Mouse (Mus musculus): ENCODE data around the gene Tspoap1.

- TF ChIP-seq POLR2AphosphoS2 (IDR thresholded peaks at IDR 0.05; ENCODE audit: insufficient read length, low read depth) (no peak), REST (IDR thresholded peaks at IDR 0.05; ENCODE audit: insufficient read depth, insufficient read length) (no peak), E2F4 (IDR thresholded peaks at IDR 0.05; ENCODE audit: insufficient read depth) (no peak), POLR2A (IDR thresholded peaks at IDR 0.05; ENCODE audit: insufficient read length, low read depth) (no peak), MAX (IDR thresholded peaks at IDR 0.05; ENCODE audit: low read depth) (no peak), TCF12 (IDR thresholded peaks at IDR 0.05; ENCODE audit: insufficient read depth, poor library complexity, severe bottlenecking) (no peak), MYOD1 (IDR thresholded peaks at IDR 0.05; ENCODE audit: control insufficient read depth in 1 of 3, insufficient read length in 2 of 3, low read depth in 2 of 3) (no peak), USF1 (IDR thresholded peaks at IDR 0.05; ENCODE audit: low read depth) (no peak), CEBPB (IDR thresholded peaks at IDR 0.05; ENCODE audit: insufficient read depth, poor library complexity, severe bottlenecking) (no peak)
These were observed 9.3 kb upstream of the Tspoap1 start for GRCm38 (mm10) chr11:87751031-87751430.
